Mouse (Mus musculus) liver, embryonic 15.5 days (tissue): ENCODE measurements around the gene Jsrp1. TPM values are rescaled to one million over a fixed set of nuclear protein-coding genes. Genes with fewer than 3 reads are reported as not detected.
A peak's percentile ranks its signal among the peaks of the same experiment; 100 is the strongest.

Experiments used
- ATAC-seq: fragments of 200-750 bp; cut with Nextera tagmentation; 2 replicates; pipeline ENCODE4 v1.8.0; 2017; ENCODE audit warnings: moderate number of reproducible peaks, mild to moderate bottlenecking, moderate library complexity; ENCODE audit not compliant: insufficient read depth
- H3K27ac ChIP-seq: fragments of 300-500 bp; sonication (generic); replicated peaks from 2 replicates; pipeline ENCODE4 v1.5.1; 2015; ENCODE audit warnings: mild to moderate bottlenecking, inconsistent platforms
- H3K27me3 ChIP-seq: fragments of 300-500 bp; sonication (generic); 2 replicates; pipeline ENCODE4 v1.6.1; 2015; ENCODE audit warnings: mild to moderate bottlenecking, inconsistent platforms
- H3K36me3 ChIP-seq: fragments of 300-500 bp; sonication (generic); replicated peaks from 2 replicates; pipeline ENCODE4 v1.6.1; 2015; ENCODE audit warnings: moderate library complexity, mild to moderate bottlenecking, inconsistent platforms
- H3K4me1 ChIP-seq: fragments of 300-500 bp; sonication (generic); replicated peaks from 2 replicates; pipeline ENCODE4 v1.6.1; 2015; ENCODE audit warnings: inconsistent platforms
- H3K4me2 ChIP-seq: fragments of 300-500 bp; sonication (generic); 2 replicates; pipeline ENCODE4 v1.6.1; 2015; ENCODE audit warnings: moderate library complexity, mild to moderate bottlenecking, inconsistent platforms
- H3K4me3 ChIP-seq: fragments of 300-500 bp; sonication (generic); replicated peaks from 2 replicates; pipeline ENCODE4 v1.5.1; 2015; ENCODE audit warnings: mild to moderate bottlenecking, inconsistent platforms
- H3K9ac ChIP-seq: fragments of 300-500 bp; sonication (generic); 2 replicates; pipeline ENCODE4 v1.6.1; 2015; ENCODE audit warnings: moderate library complexity, mild to moderate bottlenecking, inconsistent platforms
- H3K9me3 ChIP-seq: fragments of 300-500 bp; sonication (generic); replicated peaks from 2 replicates; pipeline ENCODE4 v1.6.1; 2016; ENCODE audit warnings: inconsistent platforms
- WGBS: fragments of 180-500 bp; shearing (Covaris S2); methylation state at CpG from one replicate; pipeline ENCODE4 v1.1.7; 2015; ENCODE audit warnings: mixed read lengths; ENCODE audit not compliant: insufficient replicate concordance; 5-methylcytosine and 5-hydroxymethylcytosine counted together
- microRNA counts: library from miRNA; unstranded; fragments of <30 nt; microRNA quantifications from one replicate; lab custom pipeline; 2016
- microRNA-seq: library from miRNA; unstranded; fragments of <30 nt; microRNA quantifications from one replicate; pipeline ENCODE4, GENCODE M21; 2016
- polyA plus RNA-seq: library from polyadenylated mRNA; unstranded; fragments of >200 nt; fragmentation: Nextera tagmentation; extraction: Ambion mirVana; gene quantifications from 2 replicates; pipeline ENCODE4 v1.2.1, GENCODE M21; 2015

Jsrp1 gene
- polyA plus RNA-seq, 1 experiment from 2014 or later = 1.3 TPM

DNA sequence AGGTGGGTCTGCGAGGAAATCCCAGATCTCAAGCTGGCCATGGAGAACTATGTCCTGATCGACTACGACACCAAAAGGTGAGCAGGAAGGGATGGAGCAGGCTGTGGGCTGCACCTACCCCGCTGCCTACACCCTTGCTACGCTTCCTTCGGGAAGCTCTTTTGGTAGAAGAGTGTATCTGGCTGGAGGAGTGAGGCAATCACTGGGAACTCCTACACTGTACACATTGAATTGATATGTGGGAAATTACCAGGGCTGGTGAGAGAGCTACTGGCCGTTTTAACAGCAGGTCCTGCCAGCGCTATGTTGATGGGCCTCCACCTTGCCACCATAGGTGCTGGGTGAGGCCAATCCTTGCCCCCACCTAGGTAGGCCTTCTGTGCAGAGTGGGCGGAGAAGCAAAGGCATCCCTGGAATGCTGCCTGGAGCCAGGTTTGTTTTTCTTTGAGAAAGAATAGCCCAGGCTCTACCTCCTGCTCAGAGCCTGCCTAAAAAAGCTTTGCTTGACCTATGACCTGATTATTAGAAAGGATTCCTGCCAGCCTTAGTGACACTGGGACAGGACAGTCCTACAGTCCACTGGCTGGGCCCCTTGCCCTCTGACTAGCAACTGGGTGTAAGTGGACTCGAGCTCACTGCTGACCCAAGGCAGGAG, 47.0 kb downstream of the Jsrp1 start:
- Histone ChIP-seq H3K36me3 (peaks cover 71% of the 10 kb centered on the region), H3K9me3 (no peaks in the 10 kb centered on the region), H3K9ac (no peak overlapping the region), H3K27ac (peak overlapping the region; percentile 29; the same call in 1 of the 2 replicates), H3K4me1 (peaks cover 37% of the 10 kb centered on the region), H3K4me2 (no peak overlapping the region), H3K4me3 (no peak overlapping the region), H3K27me3 (no peaks in the 10 kb centered on the region)
- peak; percentile 50; the same call in 1 of the 2 replicates for ATAC-seq
- 82% methylated on average over 10 of the region's 10 CpGs for WGBS

DNA sequence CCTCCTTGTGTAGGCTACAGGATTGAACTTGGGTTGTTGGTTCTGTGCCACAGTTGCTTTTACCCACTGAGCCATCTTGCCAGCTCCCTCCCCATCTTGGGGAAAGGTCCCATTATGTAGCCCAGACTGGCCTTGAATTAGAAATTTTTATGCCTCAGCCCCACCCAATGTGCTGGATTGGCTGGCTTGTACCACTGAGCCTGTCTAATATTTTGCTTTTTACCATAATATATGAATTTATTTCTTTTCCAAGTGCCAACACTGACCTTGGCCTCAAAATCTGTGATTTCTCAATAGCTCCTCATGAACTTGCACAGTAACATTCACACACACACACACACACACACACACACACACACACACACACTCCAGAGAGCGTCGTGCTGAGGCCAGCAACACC, 47.6 kb downstream of the Jsrp1 start:
- Histone ChIP-seq H3K27ac (0 out of 2 replicates have a peak overlapping the region, but pooled peaks have one; percentile 29), H3K9me3 (no peaks in the 10 kb centered on the region), H3K27me3 (no peaks in the 10 kb centered on the region), H3K36me3 (peaks cover 66% of the 10 kb centered on the region), H3K4me3 (no peak overlapping the region), H3K4me2 (no peak overlapping the region), H3K4me1 (peaks cover 42% of the 10 kb centered on the region), H3K9ac (no peak overlapping the region)
- WGBS = 89% methylated on average over 2 of the region's 2 CpGs
- no peak for ATAC-seq

DNA sequence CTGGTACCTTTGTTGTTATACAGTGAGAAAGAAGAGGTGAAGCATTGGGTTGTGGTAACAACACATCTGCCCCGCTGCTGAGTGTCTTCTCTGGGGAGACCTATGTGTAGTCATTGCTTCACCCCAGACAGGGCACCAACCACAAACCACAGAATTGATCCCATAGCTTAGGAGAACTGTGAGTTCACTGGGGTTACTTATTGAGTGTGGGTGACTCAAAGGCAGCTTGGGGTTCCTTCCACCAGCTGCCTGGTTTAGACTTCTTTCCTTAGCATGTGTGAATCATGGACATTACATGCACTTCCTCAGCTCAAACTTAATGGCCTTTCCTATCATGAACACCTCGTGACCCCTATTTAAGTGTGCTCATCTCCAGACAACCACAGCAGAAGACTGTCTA, 49.8 kb downstream of the Jsrp1 start:
- Histone ChIP-seq H3K4me1 (peaks cover 58% of the 10 kb centered on the region), H3K9me3 (no peaks in the 10 kb centered on the region), H3K4me2 (no peak overlapping the region), H3K27ac (no peak overlapping the region), H3K9ac (no peak overlapping the region), H3K27me3 (no peaks in the 10 kb centered on the region), H3K4me3 (no peak overlapping the region), H3K36me3 (peaks cover 52% of the 10 kb centered on the region)
- ATAC-seq = no peak
- WGBS = 62% methylated on average over 2 of the region's 2 CpGs

DNA sequence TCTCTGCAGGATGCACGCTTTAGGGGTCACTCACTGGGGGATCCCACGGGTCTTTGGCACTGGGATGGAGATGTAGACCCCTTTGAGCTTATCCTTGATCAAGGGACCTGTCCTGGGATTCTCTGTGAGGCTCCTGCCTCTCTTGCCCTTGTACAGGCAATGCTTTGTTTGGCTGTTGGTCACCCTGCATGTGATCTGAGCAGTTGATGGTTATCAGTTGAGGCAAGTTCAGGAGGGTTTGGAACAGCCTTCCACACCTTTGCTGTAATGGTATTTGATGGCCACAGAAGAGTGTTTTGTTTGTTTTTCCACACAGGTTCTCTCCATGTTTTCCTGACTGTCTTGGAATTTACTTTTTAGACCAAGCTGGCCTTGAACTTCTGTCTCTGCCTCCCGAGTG, 51.5 kb downstream of the Jsrp1 start:
- Histone ChIP-seq H3K9me3 (no peaks in the 10 kb centered on the region), H3K4me1 (peaks cover 74% of the 10 kb centered on the region), H3K4me3 (no peak overlapping the region), H3K9ac (no peak overlapping the region), H3K27me3 (no peaks in the 10 kb centered on the region), H3K27ac (no peak overlapping the region), H3K36me3 (peaks cover 38% of the 10 kb centered on the region), H3K4me2 (no peak overlapping the region)
- 60% methylated on average over 3 of the region's 3 CpGs for WGBS
- no peak for ATAC-seq

DNA sequence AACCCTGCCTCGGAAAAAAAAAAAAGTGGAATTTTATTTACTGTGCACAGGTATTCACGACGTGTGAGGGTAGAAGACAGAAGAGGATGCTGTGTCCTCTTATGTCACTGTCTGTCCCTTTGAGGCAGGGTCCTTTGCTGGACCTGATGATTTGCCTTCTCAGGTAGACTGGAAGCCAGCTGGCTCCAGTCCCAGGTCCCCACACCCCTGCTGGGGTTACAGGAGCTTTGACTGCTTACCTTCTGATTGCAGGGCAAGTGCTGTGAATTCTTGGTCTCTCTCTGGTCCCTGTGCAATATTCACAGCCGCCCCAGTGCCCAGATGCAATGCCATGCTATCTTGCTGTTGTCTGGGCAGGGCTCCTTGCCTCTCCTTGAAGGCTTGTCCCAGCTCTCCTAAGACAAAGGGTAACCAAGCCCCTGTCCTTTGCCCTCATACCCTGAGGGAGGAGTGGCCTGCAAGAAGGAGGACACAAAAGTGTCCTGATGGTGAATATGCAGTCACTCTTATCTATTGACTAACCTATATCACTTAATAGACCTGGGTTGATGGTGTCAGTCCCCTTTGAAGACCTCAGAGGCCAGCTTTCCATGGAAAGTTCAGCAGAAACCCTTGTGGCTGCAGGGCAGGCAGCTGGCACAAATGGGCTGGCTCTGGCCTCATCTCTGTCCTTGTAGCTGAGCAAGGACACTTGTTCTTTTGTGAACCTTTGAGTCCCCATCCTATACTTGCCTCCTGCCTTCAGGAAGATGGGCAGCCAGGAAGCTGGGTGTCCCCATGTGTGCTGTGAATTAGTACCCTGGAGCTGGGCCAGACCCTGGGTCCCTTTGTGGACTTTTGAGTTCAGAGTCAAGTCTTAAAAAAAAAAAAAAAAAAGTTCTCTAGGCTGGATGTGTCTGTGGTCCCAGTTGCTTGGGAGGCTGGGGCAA, 52.4 kb downstream of the Jsrp1 start:
- peaks cover 28% of the 10 kb centered on the region for H3K36me3 ChIP-seq
- no peaks in the 10 kb centered on the region for H3K27me3 ChIP-seq
- no peak overlapping the region for H3K4me2 ChIP-seq
- no peak overlapping the region for H3K4me3 ChIP-seq
- peaks cover 79% of the 10 kb centered on the region for H3K4me1 ChIP-seq
- 72% methylated on average over 4 of the region's 4 CpGs for WGBS
- no peak overlapping the region for H3K27ac ChIP-seq
- ATAC-seq = no peak
- no peaks in the 10 kb centered on the region for H3K9me3 ChIP-seq
- no peak overlapping the region for H3K9ac ChIP-seq

DNA sequence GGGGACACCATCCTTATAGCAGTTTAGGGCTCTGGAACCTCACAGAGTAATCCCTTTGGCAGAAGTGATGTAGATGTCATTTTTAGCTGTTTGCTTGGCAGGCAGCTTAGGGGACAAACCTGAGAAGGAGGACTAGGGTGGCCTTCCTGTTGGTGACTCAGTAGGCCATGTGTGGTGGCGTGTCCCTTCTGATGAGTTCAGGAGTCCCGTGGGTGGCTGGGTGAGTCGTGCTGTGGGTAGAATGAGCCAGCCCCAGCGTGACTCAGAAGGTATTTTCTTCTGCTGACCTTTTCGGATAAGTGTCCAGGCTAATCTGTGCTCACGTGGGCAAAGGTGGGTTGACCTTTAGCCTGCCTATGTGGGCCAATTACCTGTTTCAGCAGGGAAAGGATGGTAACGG, 54.6 kb downstream of the Jsrp1 start:
- Histone ChIP-seq H3K36me3 (peaks cover 7% of the 10 kb centered on the region), H3K4me3 (no peak overlapping the region), H3K9me3 (no peaks in the 10 kb centered on the region), H3K27me3 (no peaks in the 10 kb centered on the region), H3K4me1 (peaks cover 75% of the 10 kb centered on the region), H3K4me2 (no peak overlapping the region), H3K9ac (no peak overlapping the region), H3K27ac (no peak overlapping the region)
- no peak for ATAC-seq
- 66% methylated on average over 7 of the region's 7 CpGs for WGBS

MicroRNAs encoded within 50 kb of the gene (microRNA counts, 519-probe panel; counts per million panel counts)
- microRNA mmu-miR-1982 (lab: Ali Mortazavi, UCI) = not detected

Small RNA genes lying within 50 kb of the gene (microRNA-seq; reads per million reads assigned to microRNA genes)
- 3.8 reads per million, percentile 11 among the genes with 10 or more reads in this experiment for gene Mir1982

Other genes with a start within 250 kb of the Jsrp1 start
- 11.7 and 12.1 TPM in 2 replicates for gene Klf16, start 236.2 kb downstream of the Jsrp1 start, polyA plus RNA-seq
- 50.8 and 62.8 TPM in 2 replicates for gene Abhd17a, start 223.2 kb downstream of the Jsrp1 start, polyA plus RNA-seq
- 41.9 and 45.3 TPM in 2 replicates for gene Scamp4, start 210.6 kb downstream of the Jsrp1 start, polyA plus RNA-seq
- 4.8 and 5.8 TPM in 2 replicates for gene Adat3, start 210.6 kb downstream of the Jsrp1 start, polyA plus RNA-seq
- gene Gm49322, start 207.5 kb downstream of the Jsrp1 start, polyA plus RNA-seq = 1.5 TPM in 2 replicates
- 49.7 and 60.4 TPM in 2 replicates for gene Csnk1g2, start 190.7 kb downstream of the Jsrp1 start, polyA plus RNA-seq
- gene Btbd2, start 156.4 kb downstream of the Jsrp1 start, polyA plus RNA-seq = 14.4 and 15.9 TPM in 2 replicates
- 74.9 and 84.6 TPM in 2 replicates for gene Mknk2, start 135.4 kb downstream of the Jsrp1 start, polyA plus RNA-seq
- gene Mob3a, start 111.5 kb downstream of the Jsrp1 start, polyA plus RNA-seq = 28.0 and 31.6 TPM in 2 replicates
- gene Izumo4, start 111.3 kb downstream of the Jsrp1 start, polyA plus RNA-seq = 7.1 and 8.1 TPM in 2 replicates
- 20.2 and 21.8 TPM in 2 replicates for gene Ap3d1, start 71.2 kb downstream of the Jsrp1 start, polyA plus RNA-seq
- 8.1 and 9.3 TPM in 2 replicates for gene Dot1l, start 58.3 kb downstream of the Jsrp1 start, polyA plus RNA-seq
- 31.3 and 32.8 TPM in 2 replicates for gene Sf3a2, start 15.3 kb downstream of the Jsrp1 start, polyA plus RNA-seq
- 73.6 and 83.0 TPM in 2 replicates for gene Plekhj1, start 14.9 kb downstream of the Jsrp1 start, polyA plus RNA-seq
- 0.10 and 0.12 TPM in 2 replicates for gene Amh, start 8.3 kb downstream of the Jsrp1 start, polyA plus RNA-seq
- gene Oaz1, start 13.2 kb upstream of the Jsrp1 start, polyA plus RNA-seq = 1,470 and 1,719 TPM in 2 replicates
- gene Lingo3, start 30.5 kb upstream of the Jsrp1 start, polyA plus RNA-seq = not detected in 2 replicates
- gene Lsm7, start 41.7 kb upstream of the Jsrp1 start, polyA plus RNA-seq = 115 TPM in 2 replicates
- 63.9 and 69.6 TPM in 2 replicates for gene Sppl2b, start 41.8 kb upstream of the Jsrp1 start, polyA plus RNA-seq
- 0.05 TPM in 1 of 2 replicates, not detected in the other for gene Tmprss9, start 58.4 kb upstream of the Jsrp1 start, polyA plus RNA-seq
- gene Timm13, start 87.5 kb upstream of the Jsrp1 start, polyA plus RNA-seq = 163 and 165 TPM in 2 replicates
- gene Lmnb2, start 104.7 kb upstream of the Jsrp1 start, polyA plus RNA-seq = 11.0 and 12.4 TPM in 2 replicates
- 3.8 and 4.0 TPM in 2 replicates for gene Gadd45b, start 116.6 kb upstream of the Jsrp1 start, polyA plus RNA-seq
- 0.36 and 0.41 TPM in 2 replicates for gene Gng7, start 201.4 kb upstream of the Jsrp1 start, polyA plus RNA-seq
- gene Diras1, start 212.2 kb upstream of the Jsrp1 start, polyA plus RNA-seq = 0.07 TPM in 1 of 2 replicates, not detected in the other
- 5.6 and 6.5 TPM in 2 replicates for gene Slc39a3, start 223.9 kb upstream of the Jsrp1 start, polyA plus RNA-seq
- gene Sgta, start 246.7 kb upstream of the Jsrp1 start, polyA plus RNA-seq = 57.0 and 62.9 TPM in 2 replicates